Mouse (Mus musculus): ENCODE measurements around the gene Zfp28. TPM values are rescaled to one million over a fixed set of nuclear protein-coding genes. Genes with fewer than 3 reads are reported as not detected.
"Not testable (repeated sequence)": the region's sequence is repeated elsewhere in the genome, so short reads cannot be mapped to it uniquely, and the experiment has no call there.

The Zfp28 gene
- total RNA-seq (2015; ENCODE audit: low replicate concordance) (not detected in 2 replicates), total RNA-seq (2017; ENCODE audit: low replicate concordance) (0.51 TPM in 1 of 2 replicates, not detected in the other)

DNA sequence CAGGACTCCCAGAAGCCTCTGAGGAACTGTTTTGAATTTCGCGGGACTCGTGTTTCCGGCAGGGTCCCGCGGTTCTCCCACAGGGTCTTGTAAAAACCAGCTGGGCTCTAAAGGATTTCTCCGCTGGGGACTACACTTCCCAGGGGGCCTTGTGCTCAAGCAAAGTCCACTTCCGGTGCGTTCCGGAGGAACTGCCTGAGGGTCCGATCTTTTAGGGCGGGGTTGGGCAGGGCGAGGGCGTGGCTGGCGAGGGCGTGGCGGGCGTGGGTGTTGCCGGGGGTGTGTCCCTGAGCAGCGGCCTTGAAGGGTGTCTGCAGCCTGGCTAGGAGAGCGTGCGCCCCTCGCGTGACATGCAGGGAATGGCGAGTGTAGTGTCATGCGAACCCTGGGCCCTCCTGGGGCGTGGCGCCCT, at the start of gene Zfp28:
Gene Zfp28 (plus strand): TSS at position 252 of the 412 bp plus-strand sequence.
- ATAC-seq (replicated peaks; ENCODE audit: low FRiP score, poor library complexity, severe bottlenecking), result peak; percentile 82

DNA sequence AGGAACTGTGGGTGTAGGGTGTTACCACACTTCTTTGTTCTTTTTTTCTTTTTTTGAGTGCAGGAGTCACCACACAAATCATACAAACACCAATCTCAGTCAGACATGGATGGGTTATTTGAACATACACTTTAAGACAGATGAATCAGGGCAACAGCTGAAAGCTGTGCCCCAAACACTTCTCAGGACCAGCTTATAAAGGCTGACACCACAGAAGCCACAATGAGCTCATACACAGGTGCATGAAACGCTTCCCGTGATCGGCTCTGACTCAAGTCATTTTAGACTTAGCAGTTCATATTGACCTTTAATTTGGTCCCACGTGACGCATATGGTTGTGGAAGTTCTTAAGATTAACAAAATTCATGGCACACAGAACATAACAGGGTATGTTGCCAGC, 43.2 kb upstream of the Zfp28 start:
- ATAC-seq (replicated peaks; ENCODE audit: low FRiP score, poor library complexity, severe bottlenecking), result no peak

DNA sequence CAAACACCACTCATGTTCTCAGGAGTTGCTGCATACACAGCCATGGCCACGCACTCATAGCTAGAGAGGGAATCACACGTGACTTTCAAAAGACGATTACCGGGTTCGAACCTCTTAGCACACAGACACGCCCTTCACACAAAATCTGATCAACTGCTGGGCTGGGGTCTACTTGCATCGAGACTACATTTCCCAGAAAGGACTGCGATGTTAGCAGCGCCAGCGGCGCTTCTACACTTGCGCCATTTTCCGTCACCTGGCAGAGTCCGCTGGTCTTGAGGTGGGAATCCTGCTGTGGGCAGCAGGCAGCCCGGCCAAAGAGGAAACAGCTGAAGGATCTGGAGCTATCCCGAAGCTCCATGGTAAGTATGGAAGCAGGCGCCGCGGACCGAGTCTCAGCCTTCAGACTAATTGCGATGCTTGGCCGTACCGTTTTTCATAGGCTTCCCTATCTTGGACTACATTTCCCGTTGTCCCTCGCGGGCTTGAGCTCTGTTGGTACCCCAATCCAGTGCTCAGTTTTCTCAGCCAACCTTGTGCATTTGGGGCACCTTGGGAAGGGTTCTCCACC, 39.5 kb upstream of the Zfp28 start, which contains the start of gene Gm3854:
Gene Gm3854 (plus strand): TSS at position 259 of the 571 bp plus-strand sequence.
- ATAC-seq (replicated peaks; ENCODE audit: low FRiP score, poor library complexity, severe bottlenecking), result 0 out of 2 replicates have a peak, but pooled peaks have one; percentile 25

DNA sequence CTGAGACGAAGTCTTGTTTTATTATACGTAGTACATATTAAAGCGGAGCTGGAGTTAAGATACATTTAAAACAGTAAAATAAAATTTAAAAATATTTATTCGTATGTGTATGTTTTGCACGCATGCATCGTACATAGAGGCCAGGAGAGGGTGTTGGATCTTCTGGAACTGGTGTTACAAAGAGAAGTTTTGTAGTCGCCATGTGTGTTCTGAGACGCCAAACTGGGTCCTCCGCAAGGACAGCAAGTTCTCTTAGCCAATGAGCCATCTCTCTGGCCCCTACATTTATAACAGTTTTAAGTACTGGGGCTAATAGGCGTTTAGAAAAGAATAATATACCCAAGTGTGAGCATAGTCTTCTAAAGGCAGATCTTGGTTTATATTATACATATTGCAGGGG, 39.0 kb upstream of the Zfp28 start:
- no peak for ATAC-seq (replicated peaks; ENCODE audit: low FRiP score, poor library complexity, severe bottlenecking)

DNA sequence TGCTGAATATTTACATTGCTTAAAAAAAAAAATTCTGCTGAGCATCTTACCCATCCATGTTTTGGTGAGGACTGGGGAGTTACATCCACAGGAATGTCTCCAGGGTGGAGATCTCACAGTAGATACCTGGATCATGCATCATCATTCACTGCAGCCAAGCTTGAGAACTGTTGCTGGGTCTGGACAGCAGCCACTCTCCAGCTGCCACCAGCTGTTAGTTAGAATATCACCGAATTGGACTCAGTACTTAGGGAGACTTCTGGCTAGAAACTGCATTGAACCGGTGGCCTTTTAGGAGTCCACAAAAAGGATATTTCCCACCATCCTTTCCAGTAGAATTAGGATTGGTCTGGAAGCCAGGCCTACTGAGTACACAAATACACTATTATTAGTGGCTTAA, 25.0 kb upstream of the Zfp28 start:
- no peak for ATAC-seq (replicated peaks; ENCODE audit: low FRiP score, poor library complexity, severe bottlenecking)

DNA sequence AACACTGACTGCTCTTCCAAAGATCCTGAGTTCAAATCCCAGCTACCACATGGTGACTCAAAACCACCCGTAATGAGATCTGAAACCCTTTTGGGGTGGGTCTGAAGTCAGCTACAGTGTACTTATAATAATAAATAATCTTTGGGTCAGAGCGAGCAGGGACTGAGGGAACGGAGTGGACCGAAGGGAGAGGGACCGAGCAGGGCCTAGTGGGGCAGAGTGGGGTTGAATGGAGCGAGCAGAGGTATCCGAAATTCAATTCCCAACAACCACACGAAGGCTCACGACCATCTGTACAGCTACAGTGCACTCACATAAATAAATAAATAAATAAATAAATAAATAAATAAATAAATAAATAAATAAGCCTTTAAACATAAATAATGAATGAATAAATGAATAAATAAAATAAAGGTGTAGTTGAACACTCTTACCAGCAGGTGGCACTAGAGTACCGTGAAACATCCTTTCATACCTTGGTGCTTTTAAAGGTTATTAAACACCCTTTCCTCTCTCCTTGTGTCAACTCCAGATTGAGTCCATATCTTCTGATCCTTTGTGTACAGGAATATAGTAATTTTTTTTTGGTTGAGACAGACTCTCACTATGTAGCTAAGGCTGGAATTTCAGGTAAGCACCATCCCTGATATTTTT, 24.0 kb upstream of the Zfp28 start:
- ATAC-seq (replicated peaks; ENCODE audit: low FRiP score, poor library complexity, severe bottlenecking), result no peak

DNA sequence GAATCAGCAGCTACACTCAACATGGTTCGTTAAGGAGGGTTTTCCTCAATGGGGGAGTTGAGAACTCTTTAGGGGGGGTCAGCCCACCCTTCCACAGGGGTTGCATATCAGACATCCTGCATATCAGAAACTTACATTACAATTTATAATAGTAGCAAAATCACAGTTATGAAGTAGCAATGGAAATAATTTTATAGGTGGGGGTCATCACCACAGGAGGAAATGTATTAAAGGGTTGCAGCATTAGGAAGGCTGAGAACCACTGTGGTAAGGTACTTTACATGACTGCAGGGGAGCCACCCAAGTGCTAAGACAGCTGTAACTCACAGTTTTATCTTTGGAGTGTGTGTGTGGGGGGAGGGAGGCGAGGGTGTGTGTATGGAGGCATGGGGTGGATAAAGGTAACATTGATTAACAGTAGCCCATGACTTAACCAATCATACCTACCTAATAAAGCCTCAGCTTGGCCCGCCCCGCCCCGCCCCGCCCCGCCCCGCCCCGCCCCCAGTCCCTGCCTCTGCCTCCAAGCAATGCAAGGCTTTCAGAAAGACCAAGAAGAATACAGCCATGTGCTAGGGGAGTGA, 22.5 kb upstream of the Zfp28 start:
- ATAC-seq (replicated peaks; ENCODE audit: low FRiP score, poor library complexity, severe bottlenecking), result no peak

DNA sequence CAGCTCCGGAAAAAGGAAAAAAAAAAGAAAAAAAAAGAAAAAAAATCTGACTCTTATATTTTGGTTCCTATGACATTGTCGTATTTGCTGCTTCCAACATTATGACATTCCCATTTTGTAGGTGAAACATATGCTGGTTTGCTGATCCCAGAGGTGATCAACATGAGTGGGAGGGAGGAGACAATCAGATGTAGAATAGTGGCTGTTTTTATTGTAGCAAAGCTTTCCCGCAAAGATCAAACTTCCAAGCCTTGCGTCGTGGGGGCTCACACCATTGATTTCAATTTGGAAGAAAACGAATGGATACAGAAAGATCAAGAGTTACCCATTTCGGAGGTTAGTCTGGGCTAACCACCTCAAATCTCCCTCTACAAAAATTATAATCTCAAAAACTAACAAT, 21.3 kb upstream of the Zfp28 start:
- ATAC-seq (replicated peaks; ENCODE audit: low FRiP score, poor library complexity, severe bottlenecking), result no peak

DNA sequence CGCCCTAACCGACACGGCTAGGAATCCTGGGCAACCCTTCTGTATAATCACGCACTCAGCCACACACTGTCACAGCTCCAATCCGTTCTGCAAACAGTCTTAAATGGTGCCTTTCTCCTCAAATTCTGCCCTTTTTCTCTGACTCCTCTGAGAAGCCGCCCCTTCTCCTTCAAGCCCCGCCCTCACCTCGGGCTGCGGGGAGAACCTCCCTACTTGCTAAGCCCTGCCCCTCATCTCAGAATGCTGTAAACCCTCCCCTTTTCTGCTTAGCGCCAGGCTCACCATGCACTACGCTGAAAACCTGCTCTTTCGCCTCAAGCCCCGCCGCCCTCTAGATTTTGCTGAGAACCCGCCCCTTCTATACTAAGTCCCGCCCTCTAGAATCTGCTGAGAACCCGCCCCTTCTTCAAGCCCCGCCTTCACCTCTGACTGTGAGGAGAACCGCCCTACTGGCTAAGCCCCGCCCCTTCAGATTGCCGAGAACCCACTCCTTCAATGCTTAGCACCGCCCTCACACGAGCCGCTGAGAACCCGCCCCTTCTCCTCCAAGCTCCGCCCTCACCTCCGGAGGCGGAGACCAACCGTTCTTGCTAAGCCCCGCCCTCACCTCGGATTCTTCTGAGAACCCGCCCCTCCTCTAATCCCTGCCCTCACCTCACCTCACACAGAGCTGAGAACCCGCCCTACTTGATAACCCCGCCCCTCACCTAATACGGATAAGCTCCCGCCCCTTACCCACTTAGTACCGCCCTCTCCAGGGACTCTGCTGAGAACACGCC, 20.6 kb upstream of the Zfp28 start:
- peak; percentile 71 for ATAC-seq (replicated peaks; ENCODE audit: low FRiP score, poor library complexity, severe bottlenecking)

DNA sequence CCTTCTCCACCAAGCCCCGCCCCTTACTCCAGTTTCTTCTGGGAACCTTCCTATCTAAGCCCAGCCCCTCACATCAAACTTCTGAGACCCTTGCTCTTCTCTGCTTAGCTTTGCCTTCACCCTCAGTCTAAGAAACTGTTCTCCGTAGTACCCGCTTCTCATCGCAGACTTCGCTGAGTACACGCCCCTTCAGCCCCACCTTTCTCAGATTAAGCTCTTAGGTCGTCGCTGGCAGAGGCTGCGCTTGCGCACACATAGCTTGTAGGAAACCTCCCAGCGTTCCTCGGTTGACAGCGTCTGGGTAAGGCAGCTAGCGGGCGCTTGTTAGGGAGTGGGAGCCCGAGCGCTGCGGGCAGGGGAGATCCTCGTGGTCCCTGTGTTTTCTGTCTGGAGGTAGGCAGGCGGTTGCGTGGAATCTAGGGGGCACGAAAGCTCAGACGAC, 20.0 kb upstream of the Zfp28 start, which contains the start of gene Zfp78:
Gene Zfp78 (plus strand): TSS at position 234 of the 442 bp plus-strand sequence.
- ATAC-seq (replicated peaks; ENCODE audit: low FRiP score, poor library complexity, severe bottlenecking), result peak; percentile 83

DNA sequence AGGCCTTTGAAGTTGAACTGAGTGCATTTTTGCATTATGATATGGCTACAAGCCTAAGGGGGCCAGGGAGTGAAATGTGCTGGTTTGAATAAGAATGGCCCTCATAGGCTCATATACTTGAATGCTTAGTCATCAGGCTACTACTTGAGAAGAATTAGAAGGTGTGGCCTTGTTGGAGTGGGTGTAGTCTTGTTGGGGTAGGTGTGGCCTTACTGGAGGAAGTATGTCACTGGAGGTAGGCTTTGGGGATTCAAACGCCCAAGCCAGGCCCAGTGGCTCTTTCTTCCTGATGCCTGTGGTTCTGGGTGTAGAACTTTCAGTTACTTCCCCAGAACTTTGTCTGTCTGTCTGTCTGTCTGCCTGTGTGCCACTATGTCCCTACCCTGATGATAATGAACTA, 18.3 kb upstream of the Zfp28 start:
- no peak for ATAC-seq (replicated peaks; ENCODE audit: low FRiP score, poor library complexity, severe bottlenecking)

DNA sequence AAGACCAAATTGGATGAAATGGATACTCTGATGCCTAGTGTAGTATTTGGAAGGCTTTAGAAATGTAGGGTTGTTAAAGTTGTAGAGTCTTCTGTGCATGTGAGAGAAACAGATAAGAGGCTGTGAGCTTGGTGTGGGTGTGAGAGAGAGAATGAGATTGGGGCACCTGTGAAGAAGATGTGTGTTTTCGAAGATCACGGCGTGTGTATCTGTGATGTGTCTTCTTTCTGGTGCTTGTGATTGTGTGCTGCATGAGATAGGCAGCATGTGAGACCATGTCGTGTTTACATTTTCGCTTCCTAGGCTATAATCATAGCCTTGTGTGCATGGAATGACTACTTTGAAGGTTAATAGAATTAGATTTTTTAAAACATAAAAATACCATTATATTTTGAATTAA, 15.9 kb upstream of the Zfp28 start:
- ATAC-seq (replicated peaks; ENCODE audit: low FRiP score, poor library complexity, severe bottlenecking), result no peak

DNA sequence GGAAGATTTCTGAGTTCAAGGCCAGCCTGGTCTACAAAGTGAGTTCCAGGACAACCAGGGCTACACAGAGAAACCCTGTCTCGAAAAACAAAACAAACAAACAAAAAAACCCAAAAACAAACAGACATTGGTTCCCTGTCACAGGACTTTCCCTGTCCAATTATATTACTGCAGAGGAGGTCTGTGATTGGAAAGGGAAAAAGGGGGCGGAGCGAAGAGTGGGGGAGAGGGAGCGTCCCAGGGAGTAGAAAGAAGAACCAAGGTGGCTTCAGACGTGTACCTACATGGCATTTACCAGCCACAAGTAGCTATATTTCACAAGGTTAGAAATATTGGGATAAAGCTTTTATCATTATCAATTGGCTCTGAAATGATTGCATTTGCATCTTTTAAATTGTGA, 14.9 kb upstream of the Zfp28 start:
- ATAC-seq (replicated peaks; ENCODE audit: low FRiP score, poor library complexity, severe bottlenecking), result not testable (repeated sequence)

DNA sequence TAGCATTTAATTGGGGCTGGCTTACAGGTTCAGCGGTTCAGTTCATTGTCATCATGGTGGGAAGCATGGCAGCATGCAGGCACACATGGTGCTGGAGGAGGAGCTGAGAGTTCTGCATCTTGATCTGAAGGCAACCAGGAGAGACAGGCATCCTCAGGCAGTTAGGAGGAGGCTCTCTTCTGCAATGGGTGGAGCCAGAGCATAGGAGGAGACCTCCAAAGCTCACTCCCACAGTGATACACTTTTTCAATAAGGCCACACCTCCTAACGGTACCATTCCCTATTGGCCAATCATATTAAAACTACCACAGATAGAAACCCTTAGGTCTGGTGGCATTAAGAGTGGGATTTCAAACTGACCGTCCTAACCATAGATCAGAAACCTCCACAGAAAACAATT, 13.6 kb upstream of the Zfp28 start:
- no peak for ATAC-seq (replicated peaks; ENCODE audit: low FRiP score, poor library complexity, severe bottlenecking)

DNA sequence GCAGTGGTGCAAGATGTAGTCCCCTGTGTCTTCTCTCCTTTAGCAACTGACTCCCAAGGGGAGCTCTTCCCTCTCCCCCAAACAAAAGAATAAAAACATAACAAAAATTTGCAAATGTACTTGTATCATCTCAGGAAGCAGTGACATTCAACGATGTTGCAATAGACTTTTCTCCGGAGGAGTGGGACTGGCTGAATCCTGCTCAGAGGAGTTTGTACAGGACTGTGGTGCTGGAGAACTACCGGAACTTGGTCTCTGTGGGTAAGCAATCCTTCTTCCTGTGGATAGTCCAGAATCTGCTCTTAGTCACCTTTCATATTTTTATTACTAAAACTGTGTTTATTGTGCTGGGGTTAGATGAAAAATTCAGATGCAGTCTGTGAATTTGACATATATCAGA, 10.1 kb upstream of the Zfp28 start:
- no peak for ATAC-seq (replicated peaks; ENCODE audit: low FRiP score, poor library complexity, severe bottlenecking)

DNA sequence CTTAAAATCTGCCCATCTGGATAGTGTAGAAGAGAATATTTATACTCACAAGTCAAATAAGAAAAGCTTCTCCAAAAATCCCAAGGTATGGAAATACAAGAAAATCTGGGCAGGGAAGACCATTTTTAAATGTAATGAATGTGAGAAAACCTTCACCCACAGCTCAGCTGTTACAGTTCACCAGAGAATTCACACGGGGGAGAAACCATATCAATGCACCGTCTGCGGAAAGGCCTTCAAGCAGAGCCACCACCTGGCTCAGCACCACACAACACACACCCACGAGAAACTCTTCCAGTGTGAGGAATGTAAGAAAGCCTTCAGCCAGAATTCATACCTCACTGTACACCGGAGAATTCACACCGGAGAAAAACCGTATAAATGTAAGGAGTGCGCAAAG, 4.7 kb upstream of the Zfp28 start:
- no peak for ATAC-seq (replicated peaks; ENCODE audit: low FRiP score, poor library complexity, severe bottlenecking)

DNA sequence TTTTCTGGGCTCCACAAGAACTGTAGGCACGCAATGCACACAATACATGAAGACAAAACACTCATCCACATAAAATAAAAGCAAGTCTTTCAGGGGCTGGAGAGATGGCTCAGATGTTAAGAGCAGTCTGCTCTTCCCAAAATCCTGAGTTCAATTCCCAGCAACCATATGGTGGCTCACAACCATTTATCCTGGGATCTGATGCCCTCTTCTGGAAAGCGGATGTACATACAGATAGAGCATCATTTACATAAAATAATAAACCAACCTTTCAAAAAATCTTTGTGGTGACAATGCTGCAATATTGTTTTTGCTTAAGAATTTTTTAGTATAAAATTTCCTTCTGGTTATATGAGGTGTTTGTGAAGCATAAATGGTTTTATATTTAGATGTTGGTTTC, 1.7 kb upstream of the Zfp28 start:
- no peak for ATAC-seq (replicated peaks; ENCODE audit: low FRiP score, poor library complexity, severe bottlenecking)

DNA sequence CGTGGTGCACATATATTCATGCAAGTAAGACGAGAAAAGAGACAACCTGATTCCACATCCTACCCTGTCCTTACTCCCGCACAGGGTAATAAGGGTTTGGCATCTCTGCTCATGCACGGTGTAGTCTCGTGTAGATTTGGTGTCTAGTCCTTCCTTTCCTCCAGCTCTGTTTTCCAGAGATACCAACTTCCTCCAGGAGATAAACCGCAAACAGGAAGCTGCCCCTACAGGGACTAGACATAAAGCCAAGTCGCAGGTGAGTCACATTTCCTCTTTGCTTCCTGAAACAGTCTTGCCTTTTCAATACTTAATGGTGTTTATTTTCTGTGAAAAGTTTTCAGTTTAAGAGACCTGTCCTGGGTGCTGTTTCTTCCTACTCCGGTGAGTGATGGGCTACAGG, 916 bp downstream of the Zfp28 start:
- no peak for ATAC-seq (replicated peaks; ENCODE audit: low FRiP score, poor library complexity, severe bottlenecking)

DNA sequence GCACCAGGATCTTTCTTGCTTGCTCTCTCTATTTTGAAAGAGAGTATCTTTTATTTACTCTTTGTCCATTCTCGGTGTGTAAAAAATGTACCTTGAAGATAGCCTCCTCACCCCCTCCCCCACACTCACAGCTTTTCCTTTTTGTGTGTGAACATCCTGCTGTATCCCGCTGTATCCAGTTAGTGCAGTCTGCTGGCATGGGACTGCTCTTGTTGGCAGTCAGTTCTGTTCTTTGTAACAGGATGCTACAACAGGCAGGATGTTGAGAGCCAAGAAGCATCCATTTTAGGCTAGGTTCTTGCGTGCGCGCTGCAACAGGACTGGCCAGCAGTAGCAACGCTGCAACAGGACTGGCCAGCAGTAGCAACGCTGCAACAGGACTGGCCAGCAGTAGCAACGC, 3.9 kb downstream of the Zfp28 start:
- ATAC-seq (replicated peaks; ENCODE audit: low FRiP score, poor library complexity, severe bottlenecking), result no peak

DNA sequence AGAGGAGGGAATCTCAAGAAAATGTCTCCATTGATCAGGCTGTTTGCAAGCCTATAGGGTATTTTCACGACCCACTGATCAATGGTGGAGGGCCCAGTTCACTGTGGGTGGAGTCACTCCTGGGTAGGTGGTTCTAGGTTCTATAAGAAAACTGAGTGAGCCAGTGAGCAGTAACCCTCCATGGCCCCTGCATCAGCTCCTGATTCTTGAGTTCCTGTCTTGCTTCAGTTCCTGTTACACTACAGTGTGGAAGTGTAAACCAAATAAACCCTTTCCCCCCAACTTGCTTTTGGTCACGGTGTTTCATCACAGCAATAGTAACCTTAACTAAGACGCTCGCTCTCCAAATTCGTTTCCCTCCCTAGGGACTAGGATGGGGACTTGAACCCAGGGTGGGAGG, 5.9 kb downstream of the Zfp28 start:
- no peak for ATAC-seq (replicated peaks; ENCODE audit: low FRiP score, poor library complexity, severe bottlenecking)
